Mouse (Mus musculus): ENCODE measurements around the gene Surf4. TPM values are rescaled to one million over a fixed set of nuclear protein-coding genes. Genes with fewer than 3 reads are reported as not detected.

The Surf4 gene
- polyA plus RNA-seq (2014; fragmentation: Illumina TruSeq; extraction: RNeasy Lipid Tissue Mini Kit (QIAGEN cat#74804); ENCODE audit: low read depth, low replicate concordance), result 114 TPM

GRCm38 (mm10) chr2:26933304-26934055 lies at the start of gene Surf4, which contains the start of gene Stkld1:
Surf4 (minus strand) TSS chr2:26933928.
Stkld1 (plus strand) TSS chr2:26934047.

GRCm38 (mm10) chr2:26973116-26973515 lies 39.4 kb upstream of the Surf4 start, which contains the start of gene Adamts13:
Adamts13 (plus strand) TSS chr2:26973416.

GRCm38 (mm10) chr2:26963923-26964723 lies 30.4 kb upstream of the Surf4 start, which contains the start of gene Rexo4:
Rexo4 (minus strand) TSS chr2:26964386.

GRCm38 (mm10) chr2:26915927-26916728 lies 17.6 kb downstream of the Surf4 start, which contains the start of the genes Surf2 and Surf1:
Surf2 (plus strand) TSS chr2:26916367.
Surf1 (minus strand) TSS chr2:26916530.

GRCm38 (mm10) chr2:26910124-26910993 lies 23.4 kb downstream of the Surf4 start, which contains the start of the genes Med22 and Rpl7a:
Med22 (minus strand) TSS chr2:26910677.
Rpl7a (plus strand) TSS chr2:26910764.

GRCm38 (mm10) chr2:26902467-26903220 lies 31.1 kb downstream of the Surf4 start, which contains the start of gene Surf6:
Surf6 (minus strand) TSS chr2:26902879.

Other genes starting within 250 kb of the Surf4 start
- not detected for gene Abo, start 68.9 kb downstream of the Surf4 start, polyA plus RNA-seq (2014; fragmentation: Illumina TruSeq; extraction: RNeasy Lipid Tissue Mini Kit (QIAGEN cat#74804); ENCODE audit: low read depth, low replicate concordance)
- 7.5 TPM for gene Surf6, start 31.0 kb downstream of the Surf4 start, polyA plus RNA-seq (2014; fragmentation: Illumina TruSeq; extraction: RNeasy Lipid Tissue Mini Kit (QIAGEN cat#74804); ENCODE audit: low read depth, low replicate concordance)
- 16.4 TPM for gene Med22, start 23.3 kb downstream of the Surf4 start, polyA plus RNA-seq (2014; fragmentation: Illumina TruSeq; extraction: RNeasy Lipid Tissue Mini Kit (QIAGEN cat#74804); ENCODE audit: low read depth, low replicate concordance)
- 44.3 TPM for gene Rpl7a, start 23.2 kb downstream of the Surf4 start, polyA plus RNA-seq (2014; fragmentation: Illumina TruSeq; extraction: RNeasy Lipid Tissue Mini Kit (QIAGEN cat#74804); ENCODE audit: low read depth, low replicate concordance)
- 15.9 TPM for gene Surf2, start 17.6 kb downstream of the Surf4 start, polyA plus RNA-seq (2014; fragmentation: Illumina TruSeq; extraction: RNeasy Lipid Tissue Mini Kit (QIAGEN cat#74804); ENCODE audit: low read depth, low replicate concordance)
- gene Surf1, start 17.4 kb downstream of the Surf4 start, polyA plus RNA-seq (2014; fragmentation: Illumina TruSeq; extraction: RNeasy Lipid Tissue Mini Kit (QIAGEN cat#74804); ENCODE audit: low read depth, low replicate concordance), result 57.5 TPM
- gene Stkld1, start 119 bp upstream of the Surf4 start, polyA plus RNA-seq (2014; fragmentation: Illumina TruSeq; extraction: RNeasy Lipid Tissue Mini Kit (QIAGEN cat#74804); ENCODE audit: low read depth, low replicate concordance), result not detected
- gene Rexo4, start 30.5 kb upstream of the Surf4 start, polyA plus RNA-seq (2014; fragmentation: Illumina TruSeq; extraction: RNeasy Lipid Tissue Mini Kit (QIAGEN cat#74804); ENCODE audit: low read depth, low replicate concordance), result 52.8 TPM
- not detected for gene Adamts13, start 39.5 kb upstream of the Surf4 start, polyA plus RNA-seq (2014; fragmentation: Illumina TruSeq; extraction: RNeasy Lipid Tissue Mini Kit (QIAGEN cat#74804); ENCODE audit: low read depth, low replicate concordance)
- gene Cacfd1, start 76.0 kb upstream of the Surf4 start, polyA plus RNA-seq (2014; fragmentation: Illumina TruSeq; extraction: RNeasy Lipid Tissue Mini Kit (QIAGEN cat#74804); ENCODE audit: low read depth, low replicate concordance), result 22.2 TPM
- gene Slc2a6, start 94.1 kb upstream of the Surf4 start, polyA plus RNA-seq (2014; fragmentation: Illumina TruSeq; extraction: RNeasy Lipid Tissue Mini Kit (QIAGEN cat#74804); ENCODE audit: low read depth, low replicate concordance), result not detected
- gene Mymk, start 138.3 kb upstream of the Surf4 start, polyA plus RNA-seq (2014; fragmentation: Illumina TruSeq; extraction: RNeasy Lipid Tissue Mini Kit (QIAGEN cat#74804); ENCODE audit: low read depth, low replicate concordance), result not detected
- 0.93 TPM for gene Adamtsl2, start 145.5 kb upstream of the Surf4 start, polyA plus RNA-seq (2014; fragmentation: Illumina TruSeq; extraction: RNeasy Lipid Tissue Mini Kit (QIAGEN cat#74804); ENCODE audit: low read depth, low replicate concordance)
- 0.76 TPM for gene Fam163b, start 208.6 kb upstream of the Surf4 start, polyA plus RNA-seq (2014; fragmentation: Illumina TruSeq; extraction: RNeasy Lipid Tissue Mini Kit (QIAGEN cat#74804); ENCODE audit: low read depth, low replicate concordance)
- 17.2 TPM for gene Dbh, start 231.3 kb upstream of the Surf4 start, polyA plus RNA-seq (2014; fragmentation: Illumina TruSeq; extraction: RNeasy Lipid Tissue Mini Kit (QIAGEN cat#74804); ENCODE audit: low read depth, low replicate concordance)

Data from adrenal gland, adult 10 weeks (tissue).